Mouse (Mus musculus) hindbrain, embryonic 12.5 days (tissue): ENCODE results near the gene Olfr901. TPM values are rescaled to one million over a fixed set of nuclear protein-coding genes. Genes with fewer than 3 reads are reported as not detected.
"Not testable (repeated sequence)": the region's sequence is repeated elsewhere in the genome, so short reads cannot be mapped to it uniquely, and the experiment has no call there.

ENCODE experiments used
- ATAC-seq: fragments of 200-750 bp; cut with Nextera tagmentation; 2 replicates; pipeline ENCODE4 v1.8.0; 2017; ENCODE audit warnings: moderate TSS enrichment; ENCODE audit not compliant: low FRiP score
- H3K27ac ChIP-seq: fragments of 300-500 bp; sonication (generic); 2 replicates; pipeline ENCODE4 v1.5.1; 2016; ENCODE audit warnings: mild to moderate bottlenecking
- H3K27me3 ChIP-seq: fragments of 300-500 bp; sonication (generic); 2 replicates; pipeline ENCODE4 v1.6.1; 2016; ENCODE audit warnings: mild to moderate bottlenecking
- H3K36me3 ChIP-seq: fragments of 300-500 bp; sonication (generic); 2 replicates; pipeline ENCODE4 v1.6.1; 2016; ENCODE audit warnings: mild to moderate bottlenecking
- H3K4me1 ChIP-seq: fragments of 300-500 bp; sonication (generic); 2 replicates; pipeline ENCODE4 v1.6.1; 2016
- H3K4me2 ChIP-seq: fragments of 300-500 bp; sonication (generic); replicated peaks from 2 replicates; pipeline ENCODE4 v1.6.1; 2016; ENCODE audit warnings: mild to moderate bottlenecking
- H3K4me3 ChIP-seq: fragments of 300-500 bp; sonication (generic); 2 replicates; pipeline ENCODE4 v1.5.1; 2016; ENCODE audit warnings: mild to moderate bottlenecking
- H3K9ac ChIP-seq: fragments of 300-500 bp; sonication (generic); 2 replicates; pipeline ENCODE4 v1.6.1; 2016; ENCODE audit warnings: mild to moderate bottlenecking, moderate library complexity
- H3K9me3 ChIP-seq: fragments of 300-500 bp; sonication (generic); replicated peaks from 2 replicates; pipeline ENCODE4 v1.6.1; 2016; ENCODE audit warnings: mild to moderate bottlenecking
- WGBS: fragments of 180-500 bp; shearing (Covaris S2); methylation state at CpG from one replicate; pipeline ENCODE4 v1.1.7; 2016; 5-methylcytosine and 5-hydroxymethylcytosine counted together
- polyA plus RNA-seq: library from polyadenylated mRNA; unstranded; fragments of >200 nt; fragmentation: Nextera tagmentation; extraction: Ambion mirVana; gene quantifications from 2 replicates; pipeline ENCODE4 v1.2.1, GENCODE M21; 2016

The Olfr901 gene
- not detected in 2 replicates for polyA plus RNA-seq

DNA sequence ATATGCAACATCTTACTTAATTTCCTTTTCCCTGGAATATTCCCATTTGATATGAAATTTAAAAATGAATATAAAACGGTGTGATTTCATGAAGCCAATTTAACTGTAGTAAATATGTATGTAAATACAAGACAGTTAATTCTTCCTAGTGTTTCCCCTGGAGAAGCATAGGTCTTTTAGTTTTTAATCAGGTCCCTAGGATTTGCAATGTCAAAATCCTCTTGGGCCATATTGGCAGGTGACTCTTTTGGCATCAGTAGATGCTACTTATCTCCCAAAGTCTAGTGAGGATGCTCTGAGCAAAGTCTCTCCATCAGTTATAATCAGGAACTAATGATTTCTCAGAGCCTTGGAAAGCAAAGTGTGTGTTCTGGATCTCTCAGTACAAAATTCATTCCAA is at the start of gene Olfr901:
Gene Olfr901, plus strand, starts transcription at position 301 of the 400 bp plus-strand sequence.
- no peak for ATAC-seq
- H3K4me2 ChIP-seq, result no peak within 1 kb of the TSS
- WGBS, result 89% methylated on average over 1 of the region's 1 CpGs
- no peaks in the 10 kb centered on the region for H3K27me3 ChIP-seq
- no peaks in the 10 kb centered on the region for H3K9me3 ChIP-seq
- no peaks in the 10 kb centered on the region for H3K4me1 ChIP-seq
- H3K36me3 ChIP-seq, result no peaks in the 10 kb centered on the region
- H3K9ac ChIP-seq, result no peak within 1 kb of the TSS
- no peak within 1 kb of the TSS for H3K27ac ChIP-seq
- no peak within 1 kb of the TSS for H3K4me3 ChIP-seq

DNA sequence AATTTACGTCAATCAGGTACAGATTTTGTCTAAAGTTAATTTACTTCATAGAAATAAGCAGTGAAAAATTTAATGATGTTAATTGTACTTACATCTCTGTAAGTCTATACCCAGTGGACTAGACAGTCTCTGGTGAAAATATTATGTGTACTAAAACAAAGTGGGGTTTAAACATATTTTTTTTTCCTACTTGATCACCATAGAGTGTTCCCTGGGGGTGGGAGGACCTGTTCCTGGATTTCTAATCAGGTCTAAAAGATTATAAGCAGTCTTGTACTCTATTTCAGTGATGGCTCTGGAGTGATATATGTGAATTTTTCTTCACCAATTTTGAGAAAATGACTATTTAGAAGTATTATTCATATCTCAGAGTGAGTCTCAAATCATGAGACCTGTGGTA is 27.9 kb upstream of the Olfr901 start, which contains the start of gene Olfr147:
Gene Olfr147, plus strand, starts transcription at position 301 of the 400 bp plus-strand sequence.
- Histone ChIP-seq H3K4me3 (no peak within 1 kb of the TSS), H3K9ac (no peak within 1 kb of the TSS), H3K36me3 (no peaks in the 10 kb centered on the region), H3K9me3 (no peaks in the 10 kb centered on the region), H3K27me3 (no peaks in the 10 kb centered on the region), H3K4me2 (no peak within 1 kb of the TSS), H3K27ac (no peak within 1 kb of the TSS), H3K4me1 (no peaks in the 10 kb centered on the region)
- ATAC-seq, result no peak
- 86% methylated on average over 1 of the region's 1 CpGs for WGBS

DNA sequence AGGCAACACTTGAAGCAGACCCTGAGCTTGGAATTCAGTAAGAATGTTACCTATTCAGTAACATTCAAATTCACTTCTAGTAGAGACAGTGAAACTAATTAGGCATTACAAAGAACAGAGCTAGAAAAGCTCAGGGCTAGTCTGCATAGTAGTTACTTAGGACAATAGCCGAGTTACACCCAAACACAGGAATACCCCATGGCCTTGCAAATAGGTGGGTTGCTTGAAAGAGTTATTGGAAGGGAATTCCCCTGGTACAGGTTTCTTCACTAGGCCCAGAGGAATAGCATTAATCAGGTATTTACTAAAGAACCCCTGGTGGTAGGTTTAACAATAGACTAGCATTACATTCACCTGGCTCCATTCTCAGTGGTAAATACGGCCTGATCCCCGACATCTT is 21.8 kb upstream of the Olfr901 start:
- H3K36me3 ChIP-seq, H3K9me3 ChIP-seq, H3K9ac ChIP-seq, ATAC-seq, H3K27me3 ChIP-seq, H3K27ac ChIP-seq, H3K4me2 ChIP-seq, H3K4me1 ChIP-seq, H3K4me3 ChIP-seq: not testable (repeated sequence)
- 91% methylated on average over 3 of the region's 3 CpGs for WGBS

DNA sequence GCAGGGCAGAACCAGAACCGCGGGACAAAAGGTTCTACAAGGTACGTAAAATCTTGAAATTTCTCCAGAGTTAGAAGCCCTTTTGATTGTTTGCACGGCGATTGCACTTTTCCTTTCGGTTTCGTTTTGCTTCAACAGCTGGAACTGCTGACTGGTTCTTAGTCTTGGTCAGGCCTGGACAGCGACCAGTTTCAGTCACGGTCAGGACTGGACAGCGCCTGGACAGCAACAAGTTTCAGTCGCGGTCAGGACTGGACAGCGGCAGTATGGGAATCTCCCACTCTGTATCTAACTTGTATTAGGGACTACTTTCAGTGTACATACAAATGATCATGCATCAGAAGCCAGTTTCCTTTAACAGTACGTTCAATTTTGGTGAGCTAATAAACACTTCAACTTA is 15.8 kb upstream of the Olfr901 start:
- not testable (repeated sequence) for H3K36me3 ChIP-seq, H3K27ac ChIP-seq, H3K4me2 ChIP-seq, H3K4me3 ChIP-seq, H3K9me3 ChIP-seq, ATAC-seq, H3K4me1 ChIP-seq, H3K9ac ChIP-seq, H3K27me3 ChIP-seq
- WGBS, result 92% methylated on average over 14 of the region's 14 CpGs

DNA sequence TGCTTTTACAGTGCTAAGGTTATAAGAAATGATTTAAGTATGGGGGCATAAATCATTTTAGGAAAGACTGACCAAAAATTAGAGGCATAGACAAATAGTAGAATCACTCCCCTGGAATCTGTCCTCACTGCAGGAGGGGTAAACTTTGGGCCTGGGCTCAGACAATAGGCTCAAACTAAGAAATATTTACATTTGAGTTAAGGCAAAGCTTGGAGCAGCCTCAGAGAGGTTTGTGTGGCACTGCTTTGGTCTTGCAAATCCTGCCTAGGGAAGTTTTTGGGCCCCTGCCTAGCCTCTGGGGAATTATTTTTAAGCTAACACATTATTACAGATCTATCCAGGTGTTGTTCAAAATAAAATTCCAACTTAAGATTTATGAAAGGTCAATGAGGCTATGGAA is 5.5 kb upstream of the Olfr901 start:
- no peaks in the 10 kb centered on the region for H3K36me3 ChIP-seq
- H3K27me3 ChIP-seq, result no peaks in the 10 kb centered on the region
- no peak overlapping the region for H3K4me2 ChIP-seq
- no peaks in the 10 kb centered on the region for H3K4me1 ChIP-seq
- no peak overlapping the region for H3K9ac ChIP-seq
- H3K4me3 ChIP-seq, result no peak overlapping the region
- H3K27ac ChIP-seq, result no peak overlapping the region
- no peak for ATAC-seq
- H3K9me3 ChIP-seq, result no peaks in the 10 kb centered on the region

DNA sequence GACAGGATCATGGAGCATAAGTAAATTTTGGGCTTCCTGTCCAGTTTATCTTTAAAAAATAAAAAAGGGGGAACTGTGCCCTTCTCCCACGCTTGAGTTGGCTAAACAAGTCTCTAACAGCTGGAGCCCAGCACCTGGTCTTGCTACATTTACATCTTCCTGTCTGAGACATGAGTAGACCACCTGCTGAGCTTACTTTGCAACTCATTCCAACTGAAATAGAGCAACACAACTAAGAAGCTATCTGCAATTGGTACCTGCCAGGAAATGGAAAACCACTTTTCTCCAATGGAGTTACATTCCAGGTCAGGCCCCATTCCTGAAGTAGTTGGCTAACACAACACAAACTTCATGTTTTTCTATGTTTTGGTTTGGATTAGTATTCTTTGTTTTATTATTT is 2.2 kb upstream of the Olfr901 start:
- Histone ChIP-seq H3K36me3 (no peaks in the 10 kb centered on the region), H3K4me2 (no peak overlapping the region), H3K27ac (no peak overlapping the region), H3K27me3 (no peaks in the 10 kb centered on the region), H3K4me1 (no peaks in the 10 kb centered on the region), H3K9ac (no peak overlapping the region), H3K4me3 (no peak overlapping the region), H3K9me3 (no peaks in the 10 kb centered on the region)
- 52% methylated on average over 1 of the region's 1 CpGs for WGBS
- no peak for ATAC-seq

DNA sequence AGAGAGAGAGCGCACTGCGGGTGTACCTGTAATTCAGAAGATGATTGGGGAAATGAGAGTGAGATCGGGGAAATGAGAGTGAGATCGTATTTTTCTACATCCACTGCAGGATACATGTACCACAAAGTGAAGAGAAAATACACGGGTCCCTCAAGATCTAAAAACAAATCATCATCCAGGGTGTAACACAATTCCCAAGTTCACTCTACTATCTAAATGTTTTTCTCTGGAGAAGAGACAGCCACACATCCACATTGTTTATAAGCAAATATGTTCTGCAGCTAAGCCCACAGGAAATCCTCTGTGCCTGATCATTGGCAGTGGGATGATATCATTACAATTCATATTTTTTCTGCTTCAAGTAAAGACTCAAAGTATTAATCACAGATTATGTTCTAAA is 18.1 kb downstream of the Olfr901 start, which contains the start of gene Olfr902:
Gene Olfr902, plus strand, starts transcription at position 301 of the 400 bp plus-strand sequence.
- Histone ChIP-seq H3K4me2 (no peak within 1 kb of the TSS), H3K9me3 (no peaks in the 10 kb centered on the region), H3K9ac (no peak within 1 kb of the TSS), H3K4me3 (no peak within 1 kb of the TSS), H3K27ac (no peak within 1 kb of the TSS), H3K4me1 (no peaks in the 10 kb centered on the region), H3K27me3 (no peaks in the 10 kb centered on the region), H3K36me3 (no peaks in the 10 kb centered on the region)
- no peak for ATAC-seq
- 91% methylated on average over 5 of the region's 5 CpGs for WGBS

DNA sequence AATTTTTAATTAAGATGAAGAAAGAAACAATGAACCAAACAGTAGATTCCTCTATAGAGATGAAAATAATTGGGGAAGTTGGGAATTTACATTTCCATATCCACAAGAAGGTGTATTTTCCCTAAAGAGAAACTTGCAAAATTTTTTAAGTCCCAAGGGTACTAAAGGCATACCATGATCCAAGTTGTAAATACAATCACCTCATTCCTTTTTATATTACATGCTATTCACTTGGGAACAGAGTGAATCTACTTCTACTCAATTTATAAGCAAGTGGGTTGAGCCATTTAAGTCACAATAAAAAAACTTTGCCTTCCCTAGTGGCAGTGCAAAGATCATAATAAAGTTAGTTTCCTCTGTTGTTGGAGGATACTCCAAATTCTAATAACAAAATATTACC is 33.6 kb downstream of the Olfr901 start, which contains the start of gene Olfr904:
Gene Olfr904, plus strand, starts transcription at position 301 of the 400 bp plus-strand sequence.
- no peak within 1 kb of the TSS for H3K4me2 ChIP-seq
- no peak for ATAC-seq
- H3K4me3 ChIP-seq, result no peak within 1 kb of the TSS
- H3K4me1 ChIP-seq, result no peaks in the 10 kb centered on the region
- H3K9ac ChIP-seq, result no peak within 1 kb of the TSS
- no peak within 1 kb of the TSS for H3K27ac ChIP-seq
- H3K36me3 ChIP-seq, result no peaks in the 10 kb centered on the region
- no peaks in the 10 kb centered on the region for H3K27me3 ChIP-seq
- no peaks in the 10 kb centered on the region for H3K9me3 ChIP-seq

DNA sequence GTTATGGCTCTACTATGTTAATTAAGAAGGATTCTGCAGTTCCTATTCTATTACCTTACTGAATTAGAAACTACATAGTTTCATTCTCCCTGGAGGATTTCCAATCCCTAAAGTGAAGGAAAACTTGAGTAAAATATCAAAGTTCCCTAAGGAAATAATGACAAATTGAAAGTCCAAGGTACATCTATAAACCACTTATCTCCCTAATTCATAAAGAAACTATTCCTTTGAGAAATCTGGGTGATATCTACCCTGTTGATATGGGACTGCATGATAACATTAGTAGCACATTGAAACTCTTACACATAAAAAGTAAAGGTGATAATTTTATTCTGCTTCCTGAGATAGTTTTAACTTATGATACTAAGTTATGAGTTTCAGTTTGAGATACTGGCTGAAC is 41.6 kb downstream of the Olfr901 start, which contains the start of gene Olfr905:
Gene Olfr905, plus strand, starts transcription at position 301 of the 400 bp plus-strand sequence.
- Histone ChIP-seq H3K4me2 (no peak within 1 kb of the TSS), H3K4me3 (no peak within 1 kb of the TSS), H3K9ac (no peak within 1 kb of the TSS), H3K9me3 (no peaks in the 10 kb centered on the region), H3K4me1 (no peaks in the 10 kb centered on the region), H3K27ac (no peak within 1 kb of the TSS), H3K27me3 (no peaks in the 10 kb centered on the region), H3K36me3 (no peaks in the 10 kb centered on the region)
- ATAC-seq, result no peak

Other genes starting within 250 kb of the Olfr901 start
- not detected in 2 replicates for gene Olfr891, start 248.6 kb upstream of the Olfr901 start, polyA plus RNA-seq
- gene Olfr893, start 221.1 kb upstream of the Olfr901 start, polyA plus RNA-seq, result not detected in 2 replicates
- not detected in 2 replicates for gene Olfr894, start 211.4 kb upstream of the Olfr901 start, polyA plus RNA-seq
- gene Olfr143, start 176.7 kb upstream of the Olfr901 start, polyA plus RNA-seq, result not detected in 2 replicates
- not detected in 2 replicates for gene Olfr895, start 161.6 kb upstream of the Olfr901 start, polyA plus RNA-seq
- not detected in 2 replicates for gene Olfr896-ps1, start 138.3 kb upstream of the Olfr901 start, polyA plus RNA-seq
- not detected in 2 replicates for gene Olfr25, start 100.4 kb upstream of the Olfr901 start, polyA plus RNA-seq
- gene Olfr898, start 81.0 kb upstream of the Olfr901 start, polyA plus RNA-seq, result not detected in 2 replicates
- not detected in 2 replicates for gene Olfr250, start 62.6 kb upstream of the Olfr901 start, polyA plus RNA-seq
- gene Olfr251, start 52.4 kb upstream of the Olfr901 start, polyA plus RNA-seq, result not detected in 2 replicates
- gene Olfr147, start 27.8 kb upstream of the Olfr901 start, polyA plus RNA-seq, result not detected in 2 replicates
- gene Olfr902, start 18.2 kb downstream of the Olfr901 start, polyA plus RNA-seq, result not detected in 2 replicates
- gene Olfr904, start 33.7 kb downstream of the Olfr901 start, polyA plus RNA-seq, result not detected in 2 replicates
- not detected in 2 replicates for gene Olfr905, start 41.7 kb downstream of the Olfr901 start, polyA plus RNA-seq
- gene Olfr906, start 57.6 kb downstream of the Olfr901 start, polyA plus RNA-seq, result not detected in 2 replicates
- not detected in 2 replicates for gene Olfr907, start 66.3 kb downstream of the Olfr901 start, polyA plus RNA-seq
- not detected in 2 replicates for gene Olfr911-ps1, start 92.1 kb downstream of the Olfr901 start, polyA plus RNA-seq
- gene Olfr910, start 108.4 kb downstream of the Olfr901 start, polyA plus RNA-seq, result not detected in 2 replicates
- not detected in 2 replicates for gene Olfr912, start 150.7 kb downstream of the Olfr901 start, polyA plus RNA-seq
- gene Olfr913, start 163.3 kb downstream of the Olfr901 start, polyA plus RNA-seq, result not detected in 2 replicates
- not detected in 2 replicates for gene Olfr914, start 175.6 kb downstream of the Olfr901 start, polyA plus RNA-seq
- not detected in 2 replicates for gene Olfr916, start 230.4 kb downstream of the Olfr901 start, polyA plus RNA-seq
- not detected in 2 replicates for gene Olfr917, start 236.4 kb downstream of the Olfr901 start, polyA plus RNA-seq
- gene Olfr918, start 245.1 kb downstream of the Olfr901 start, polyA plus RNA-seq, result not detected in 2 replicates